Mouse (Mus musculus): ENCODE results near the gene Vps50. TPM values are rescaled to one million over a fixed set of nuclear protein-coding genes. Genes with fewer than 3 reads are reported as not detected.
"Not testable (repeated sequence)": the region's sequence is repeated elsewhere in the genome, so short reads cannot be mapped to it uniquely, and the experiment has no call there.

The Vps50 gene
- polyA plus RNA-seq, 1 experiment from 2014 or later: 40.2 TPM

DNA sequence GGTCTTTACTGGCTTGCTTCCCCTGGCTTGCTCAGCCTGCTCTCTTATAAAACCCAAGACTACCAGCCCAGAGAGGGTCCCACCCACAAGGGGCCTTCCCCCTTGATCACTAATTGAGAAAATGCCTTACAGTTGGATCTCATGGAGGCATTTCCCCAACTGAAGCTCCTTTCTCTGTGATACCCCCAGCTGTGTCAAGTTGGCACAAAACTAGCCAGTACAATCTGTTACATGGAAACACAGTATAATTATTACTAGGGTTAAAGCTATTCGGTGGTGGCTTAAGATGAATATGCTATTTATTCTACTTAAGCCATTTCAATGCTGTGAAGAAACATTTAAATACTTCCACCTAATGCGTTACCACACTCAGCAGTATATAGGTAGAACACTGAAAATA is 10.0 kb downstream of the Vps50 start:
- H3K9me3 ChIP-seq (replicated peaks; ENCODE audit: control insufficient read depth, low read length); H3K4me1 ChIP-seq (ENCODE audit: control insufficient read depth, insufficient read depth, low read length); H3K36me3 ChIP-seq (replicated peaks; ENCODE audit: control insufficient read depth, insufficient read depth, low read depth, low read length); H3K27me3 ChIP-seq (ENCODE audit: control insufficient read depth, insufficient read depth, low read length); ATAC-seq (replicated peaks; ENCODE audit: insufficient number of reproducible peaks, low FRiP score, low TSS enrichment, low read depth); H3K4me3 ChIP-seq (ENCODE audit: low read depth, low read length); H3K9ac ChIP-seq (replicated peaks; ENCODE audit: low read length); H3K4me2 ChIP-seq (ENCODE audit: low read depth, low read length); DNase-seq (ENCODE audit: low spot score); H3K27ac ChIP-seq (replicated peaks; ENCODE audit: low read depth, low read length): not testable (repeated sequence)
- WGBS: 88% methylated on average over 2 of the region's 2 CpGs

DNA sequence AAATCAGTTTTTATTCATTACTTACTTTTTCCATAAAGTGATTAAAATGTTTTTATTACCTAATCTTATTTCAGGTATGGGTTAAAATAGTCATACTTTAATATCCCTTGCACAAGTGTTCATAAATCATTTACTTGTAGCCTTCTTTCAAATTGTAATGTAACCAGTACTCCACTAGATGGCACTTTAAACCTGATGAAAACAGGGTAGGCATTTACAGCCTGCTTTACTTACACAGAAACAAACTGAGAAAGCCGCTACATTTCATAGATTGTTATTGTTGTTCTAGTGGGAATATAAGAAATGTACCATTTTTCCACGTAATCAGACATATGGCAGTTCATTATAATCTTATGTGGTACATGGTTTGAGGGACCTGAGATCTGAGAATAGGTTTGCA is 11.6 kb downstream of the Vps50 start:
- DNase-seq (ENCODE audit: low spot score): peak; percentile 75
- Histone ChIP-seq H3K27me3 (ENCODE audit: control insufficient read depth, insufficient read depth, low read length) (no peaks in the 10 kb centered on the region), H3K4me1 (ENCODE audit: control insufficient read depth, insufficient read depth, low read length) (no peaks in the 10 kb centered on the region), H3K9ac (replicated peaks; ENCODE audit: low read length) (no peak overlapping the region), H3K27ac (replicated peaks; ENCODE audit: low read depth, low read length) (no peak overlapping the region), H3K9me3 (replicated peaks; ENCODE audit: control insufficient read depth, low read length) (no peaks in the 10 kb centered on the region), H3K36me3 (replicated peaks; ENCODE audit: control insufficient read depth, insufficient read depth, low read depth, low read length) (no peaks in the 10 kb centered on the region), H3K4me2 (ENCODE audit: low read depth, low read length) (no peak overlapping the region), H3K4me3 (ENCODE audit: low read depth, low read length) (no peak overlapping the region)
- peak; percentile 41; the same call in 1 of the 2 replicates for ATAC-seq (replicated peaks; ENCODE audit: insufficient number of reproducible peaks, low FRiP score, low TSS enrichment, low read depth)
- 16% methylated on average over 2 of the region's 2 CpGs for WGBS

GRCm38 (mm10) chr6:3511116-3511515 is 12.9 kb downstream of the Vps50 start:
- no peak overlapping the region for H3K9ac ChIP-seq (replicated peaks; ENCODE audit: low read length)
- H3K27me3 ChIP-seq (ENCODE audit: control insufficient read depth, insufficient read depth, low read length): no peaks in the 10 kb centered on the region
- H3K4me1 ChIP-seq (ENCODE audit: control insufficient read depth, insufficient read depth, low read length): no peaks in the 10 kb centered on the region
- no peak overlapping the region for H3K4me3 ChIP-seq (ENCODE audit: low read depth, low read length)
- H3K27ac ChIP-seq (replicated peaks; ENCODE audit: low read depth, low read length): no peak overlapping the region
- DNase-seq (ENCODE audit: low spot score) (no peak), ATAC-seq (replicated peaks; ENCODE audit: insufficient number of reproducible peaks, low FRiP score, low TSS enrichment, low read depth) (no peak)
- WGBS: 81% methylated on average over 10 of the region's 10 CpGs
- H3K9me3 ChIP-seq (replicated peaks; ENCODE audit: control insufficient read depth, low read length): no peaks in the 10 kb centered on the region
- no peaks in the 10 kb centered on the region for H3K36me3 ChIP-seq (replicated peaks; ENCODE audit: control insufficient read depth, insufficient read depth, low read depth, low read length)
- H3K4me2 ChIP-seq (ENCODE audit: low read depth, low read length): no peak overlapping the region

- no peaks in the 10 kb centered on the region for H3K27me3 ChIP-seq (ENCODE audit: control insufficient read depth, insufficient read depth, low read length)
- no peaks in the 10 kb centered on the region for H3K36me3 ChIP-seq (replicated peaks; ENCODE audit: control insufficient read depth, insufficient read depth, low read depth, low read length)
- DNase-seq (ENCODE audit: low spot score) (peak; percentile 24), ATAC-seq (replicated peaks; ENCODE audit: insufficient number of reproducible peaks, low FRiP score, low TSS enrichment, low read depth) (0 out of 2 replicates have a peak, but pooled peaks have one; percentile 41)
- no peak overlapping the region for H3K4me3 ChIP-seq (ENCODE audit: low read depth, low read length)
- H3K4me2 ChIP-seq (ENCODE audit: low read depth, low read length): no peak overlapping the region
- H3K27ac ChIP-seq (replicated peaks; ENCODE audit: low read depth, low read length): no peak overlapping the region
- H3K4me1 ChIP-seq (ENCODE audit: control insufficient read depth, insufficient read depth, low read length): no peaks in the 10 kb centered on the region
- WGBS: 59% methylated on average over 11 of the region's 11 CpGs
- no peak overlapping the region for H3K9ac ChIP-seq (replicated peaks; ENCODE audit: low read length)
- H3K9me3 ChIP-seq (replicated peaks; ENCODE audit: control insufficient read depth, low read length): no peaks in the 10 kb centered on the region
Observed at GRCm38 (mm10) chr6:3511612-3512011, 13.4 kb downstream of the Vps50 start.

- Histone ChIP-seq H3K27me3 (ENCODE audit: control insufficient read depth, insufficient read depth, low read length) (no peaks in the 10 kb centered on the region), H3K4me2 (ENCODE audit: low read depth, low read length) (no peak overlapping the region), H3K9me3 (replicated peaks; ENCODE audit: control insufficient read depth, low read length) (no peaks in the 10 kb centered on the region), H3K9ac (replicated peaks; ENCODE audit: low read length) (no peak overlapping the region), H3K36me3 (replicated peaks; ENCODE audit: control insufficient read depth, insufficient read depth, low read depth, low read length) (no peaks in the 10 kb centered on the region), H3K4me3 (ENCODE audit: low read depth, low read length) (no peak overlapping the region), H3K4me1 (ENCODE audit: control insufficient read depth, insufficient read depth, low read length) (no peaks in the 10 kb centered on the region), H3K27ac (replicated peaks; ENCODE audit: low read depth, low read length) (no peak overlapping the region)
- ATAC-seq (replicated peaks; ENCODE audit: insufficient number of reproducible peaks, low FRiP score, low TSS enrichment, low read depth): no peak; the same call in 1 of the 2 replicates
- WGBS: 51% methylated on average over 3 of the region's 3 CpGs
- no peak for DNase-seq (ENCODE audit: low spot score)
Observed at GRCm38 (mm10) chr6:3512611-3513010, 14.4 kb downstream of the Vps50 start.

DNA sequence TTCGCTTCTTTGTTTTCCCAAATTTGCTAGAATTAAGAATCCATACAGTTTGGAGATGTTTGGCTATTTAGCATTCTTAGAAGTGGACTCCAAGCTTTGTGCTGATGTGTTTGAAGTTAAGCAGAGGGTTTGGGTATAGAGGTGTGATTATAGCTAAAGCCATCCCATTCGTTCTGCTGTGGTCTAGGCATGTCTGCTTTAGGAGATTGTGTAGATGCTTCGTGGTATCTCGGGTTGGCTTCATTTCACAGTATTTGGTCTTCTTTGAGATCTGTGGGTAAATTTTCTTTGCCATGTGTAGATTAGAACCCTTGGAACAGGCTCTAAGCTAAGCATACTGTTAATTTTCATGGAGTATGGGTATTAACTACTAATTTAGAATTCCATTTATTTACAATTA is 30.0 kb downstream of the Vps50 start:
- no peak overlapping the region for H3K27ac ChIP-seq (replicated peaks; ENCODE audit: low read depth, low read length)
- no peak overlapping the region for H3K9ac ChIP-seq (replicated peaks; ENCODE audit: low read length)
- no peaks in the 10 kb centered on the region for H3K36me3 ChIP-seq (replicated peaks; ENCODE audit: control insufficient read depth, insufficient read depth, low read depth, low read length)
- no peaks in the 10 kb centered on the region for H3K27me3 ChIP-seq (ENCODE audit: control insufficient read depth, insufficient read depth, low read length)
- no peak for ATAC-seq (replicated peaks; ENCODE audit: insufficient number of reproducible peaks, low FRiP score, low TSS enrichment, low read depth)
- no peak overlapping the region for H3K4me2 ChIP-seq (ENCODE audit: low read depth, low read length)
- no peaks in the 10 kb centered on the region for H3K9me3 ChIP-seq (replicated peaks; ENCODE audit: control insufficient read depth, low read length)
- 94% methylated on average over 4 of the region's 4 CpGs for WGBS
- no peak for DNase-seq (ENCODE audit: low spot score)
- H3K4me1 ChIP-seq (ENCODE audit: control insufficient read depth, insufficient read depth, low read length): no peaks in the 10 kb centered on the region
- no peak overlapping the region for H3K4me3 ChIP-seq (ENCODE audit: low read depth, low read length)

DNA sequence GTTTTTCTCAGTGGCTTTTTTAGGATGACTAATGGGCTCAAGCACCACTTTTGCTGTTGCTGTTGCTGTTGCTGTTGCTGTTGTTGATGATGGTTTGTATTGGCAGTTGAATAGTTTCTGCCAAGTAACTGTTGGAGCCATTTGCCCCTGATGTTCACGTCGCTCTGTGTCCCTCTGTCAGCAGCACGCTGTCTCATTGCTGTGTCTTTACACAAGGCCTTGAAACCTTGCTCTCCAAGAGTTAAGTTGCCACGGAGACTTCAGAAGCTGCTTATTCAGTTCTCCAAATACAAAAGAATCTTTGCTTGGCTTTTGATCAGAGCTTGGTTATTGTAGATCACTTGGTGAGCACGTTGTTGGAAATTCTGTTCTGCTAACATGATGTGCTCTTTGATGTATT is 33.3 kb downstream of the Vps50 start:
- ATAC-seq (replicated peaks; ENCODE audit: insufficient number of reproducible peaks, low FRiP score, low TSS enrichment, low read depth) (no peak), DNase-seq (ENCODE audit: low spot score) (peak; percentile 3)
- H3K9me3 ChIP-seq (replicated peaks; ENCODE audit: control insufficient read depth, low read length): no peaks in the 10 kb centered on the region
- WGBS: 57% methylated on average over 5 of the region's 5 CpGs
- no peaks in the 10 kb centered on the region for H3K36me3 ChIP-seq (replicated peaks; ENCODE audit: control insufficient read depth, insufficient read depth, low read depth, low read length)
- no peaks in the 10 kb centered on the region for H3K4me1 ChIP-seq (ENCODE audit: control insufficient read depth, insufficient read depth, low read length)
- no peaks in the 10 kb centered on the region for H3K27me3 ChIP-seq (ENCODE audit: control insufficient read depth, insufficient read depth, low read length)
- H3K9ac ChIP-seq (replicated peaks; ENCODE audit: low read length): no peak overlapping the region
- H3K4me3 ChIP-seq (ENCODE audit: low read depth, low read length): no peak overlapping the region
- no peak overlapping the region for H3K27ac ChIP-seq (replicated peaks; ENCODE audit: low read depth, low read length)
- no peak overlapping the region for H3K4me2 ChIP-seq (ENCODE audit: low read depth, low read length)

- no peak for DNase-seq (ENCODE audit: low spot score)
- ATAC-seq (replicated peaks; ENCODE audit: insufficient number of reproducible peaks, low FRiP score, low TSS enrichment, low read depth): no peak
- Histone ChIP-seq H3K4me2 (ENCODE audit: low read depth, low read length) (no peak overlapping the region), H3K4me1 (ENCODE audit: control insufficient read depth, insufficient read depth, low read length) (no peaks in the 10 kb centered on the region), H3K27me3 (ENCODE audit: control insufficient read depth, insufficient read depth, low read length) (no peaks in the 10 kb centered on the region), H3K36me3 (replicated peaks; ENCODE audit: control insufficient read depth, insufficient read depth, low read depth, low read length) (no peaks in the 10 kb centered on the region), H3K9ac (replicated peaks; ENCODE audit: low read length) (no peak overlapping the region), H3K4me3 (ENCODE audit: low read depth, low read length) (no peak overlapping the region), H3K9me3 (replicated peaks; ENCODE audit: control insufficient read depth, low read length) (no peaks in the 10 kb centered on the region), H3K27ac (replicated peaks; ENCODE audit: low read depth, low read length) (no peak overlapping the region)
- 66% methylated on average over 1 of the region's 1 CpGs for WGBS
Observed at GRCm38 (mm10) chr6:3536048-3536447, 37.9 kb downstream of the Vps50 start.
